Mouse (Mus musculus) ovary, postnatal 14 days (tissue): Measurements from ENCODE around the gene Impg2.

ENCODE experiments used
- DNase-seq: peaks from one replicate; pipeline ENCODE4 v3.0.0; 2022; ENCODE audit warnings: low spot score

Gene Impg2

DNA sequence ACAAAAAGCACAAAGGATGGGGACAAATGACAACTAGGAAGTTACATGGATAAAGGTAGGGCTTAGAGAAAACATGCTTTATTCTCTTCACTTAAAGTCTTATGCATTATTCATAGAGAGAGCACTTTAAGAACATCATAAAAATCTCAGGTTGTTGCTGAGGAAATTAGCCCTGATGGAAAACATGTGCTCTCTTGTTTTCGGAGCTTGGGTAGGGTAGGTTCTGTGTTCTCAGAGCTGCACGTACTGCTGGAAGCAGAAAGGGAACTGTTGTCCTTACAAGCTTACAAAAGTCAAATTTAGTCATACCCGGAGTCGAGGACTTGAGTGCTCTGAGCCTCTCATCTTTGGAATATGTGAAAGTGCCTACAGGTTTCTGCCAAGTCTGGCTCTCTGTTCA, 98.9 kb downstream of the Impg2 start:
- DNase-seq, result no peak

DNA sequence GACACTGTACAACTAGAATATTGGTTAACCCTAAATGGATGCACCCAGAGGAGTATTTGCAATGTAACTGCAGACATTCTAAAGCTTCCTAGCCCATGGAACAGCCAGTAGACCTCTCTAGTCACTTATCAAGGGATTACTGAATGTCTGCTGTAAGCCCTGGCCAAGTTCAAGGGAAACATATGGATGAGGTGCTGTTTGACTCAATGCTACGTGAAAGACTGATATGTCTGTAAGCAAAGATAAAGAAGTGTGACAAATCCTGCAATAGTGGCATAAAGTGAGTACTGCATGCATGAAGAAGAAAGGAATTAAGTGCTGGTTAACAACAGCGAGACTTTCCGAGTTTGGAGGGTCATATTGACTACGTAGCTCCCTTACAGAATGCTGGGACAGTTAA, 100.1 kb downstream of the Impg2 start:
- no peak for DNase-seq

DNA sequence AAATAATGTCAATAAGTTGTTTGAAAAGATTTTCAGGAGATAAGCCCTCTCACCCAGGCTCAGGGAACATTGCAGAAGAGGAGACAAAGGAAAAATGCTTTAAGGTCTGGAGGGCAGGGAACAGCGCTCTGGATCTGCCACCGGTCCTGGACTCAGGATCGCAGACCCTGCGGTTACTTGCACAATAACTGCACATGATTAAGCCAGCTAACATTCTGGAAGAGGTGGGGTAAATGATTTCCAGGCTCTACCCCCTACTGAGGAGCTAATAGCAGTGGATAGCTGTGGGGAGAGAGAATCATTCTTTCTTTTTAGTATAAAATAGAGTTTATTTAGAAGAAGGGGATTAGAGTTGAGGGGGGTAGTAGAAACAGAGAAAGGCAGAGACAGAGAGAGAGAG, 103.5 kb downstream of the Impg2 start:
- no peak for DNase-seq

DNA sequence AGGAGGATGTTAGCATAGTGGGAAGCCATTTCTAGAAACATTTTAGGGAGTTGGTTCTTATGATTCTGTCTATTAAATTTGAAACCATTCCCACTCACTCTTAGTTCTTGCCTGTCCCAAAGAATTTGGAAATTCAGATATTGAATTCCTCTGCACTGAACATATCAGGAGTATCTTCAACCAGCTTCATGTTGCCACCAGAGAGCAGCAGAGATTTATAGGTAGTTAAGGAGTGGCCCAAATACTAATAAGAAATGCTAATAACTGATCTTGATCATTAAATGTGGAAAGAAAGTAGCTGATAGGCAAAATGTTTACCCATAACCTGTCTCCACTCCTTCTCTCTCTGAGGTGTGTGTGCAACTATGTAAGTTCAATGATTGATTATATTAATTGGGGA, 107.2 kb downstream of the Impg2 start:
- no peak for DNase-seq
